Mouse (Mus musculus) midbrain, embryonic 14.5 days (tissue): ENCODE measurements around the gene Slc6a17. TPM values are rescaled to one million over a fixed set of nuclear protein-coding genes. Genes with fewer than 3 reads are reported as not detected.

ENCODE experiments used
- ATAC-seq: fragments of 200-750 bp; cut with Nextera tagmentation; 2 replicates; pipeline ENCODE4 v1.8.0; 2017; ENCODE audit warnings: moderate number of reproducible peaks, moderate library complexity; ENCODE audit not compliant: low FRiP score, low TSS enrichment
- DNase-seq: peaks from one replicate; pipeline ENCODE4 v3.0.0-alpha.2; 2015
- H3K27ac ChIP-seq: fragments of 300-500 bp; sonication (generic); replicated peaks from 2 replicates; pipeline ENCODE4 v1.5.1; 2014; ENCODE audit warnings: mild to moderate bottlenecking, low read depth, low read length, moderate library complexity
- H3K27me3 ChIP-seq: fragments of 300-500 bp; sonication (generic); 2 replicates; pipeline ENCODE4 v1.6.1; 2014; ENCODE audit warnings: low read length, control low read depth, mixed read lengths; ENCODE audit not compliant: control insufficient read depth, insufficient read depth
- H3K36me3 ChIP-seq: fragments of 300-500 bp; sonication (generic); 2 replicates; pipeline ENCODE4 v1.6.1; 2014; ENCODE audit warnings: low read length, control low read depth; ENCODE audit not compliant: control insufficient read depth, insufficient read depth
- H3K4me1 ChIP-seq: fragments of 300-500 bp; sonication (generic); 2 replicates; pipeline ENCODE4 v1.6.1; 2014; ENCODE audit warnings: mild to moderate bottlenecking, antibody characterized with exemption, low read length, control low read depth; ENCODE audit not compliant: control insufficient read depth, insufficient read depth
- H3K4me2 ChIP-seq: fragments of 300-500 bp; sonication (generic); 2 replicates; pipeline ENCODE4 v1.6.1; 2014; ENCODE audit warnings: mild to moderate bottlenecking, low read length, moderate library complexity
- H3K4me3 ChIP-seq: fragments of 300-500 bp; sonication (generic); replicated peaks from 2 replicates; pipeline ENCODE4 v1.5.1; 2014; ENCODE audit warnings: low read depth, low read length
- H3K9ac ChIP-seq: fragments of 300-500 bp; sonication (generic); replicated peaks from 2 replicates; pipeline ENCODE4 v1.6.1; 2014; ENCODE audit warnings: mild to moderate bottlenecking, low read length, moderate library complexity
- H3K9me3 ChIP-seq: fragments of 300-500 bp; sonication (generic); 2 replicates; pipeline ENCODE4 v1.6.1; 2016; ENCODE audit warnings: low read length, control low read depth, mixed read lengths; ENCODE audit not compliant: control insufficient read depth
- WGBS: fragments of 180-500 bp; shearing (Covaris S2); extraction: QIAGEN DNeasy Blood & Tissue Kit; methylation state at CpG from one replicate; pipeline ENCODE4 v1.1.7; 2014; 5-methylcytosine and 5-hydroxymethylcytosine counted together
- polyA plus RNA-seq: library from polyadenylated mRNA; unstranded; fragments of >200 nt; fragmentation: Nextera tagmentation; extraction: Ambion mirVana; gene quantifications from 2 replicates; pipeline ENCODE4 v1.2.1, GENCODE M21; 2014

Slc6a17 gene
- polyA plus RNA-seq, 1 experiment from 2014 or later = 12.3 TPM

DNA sequence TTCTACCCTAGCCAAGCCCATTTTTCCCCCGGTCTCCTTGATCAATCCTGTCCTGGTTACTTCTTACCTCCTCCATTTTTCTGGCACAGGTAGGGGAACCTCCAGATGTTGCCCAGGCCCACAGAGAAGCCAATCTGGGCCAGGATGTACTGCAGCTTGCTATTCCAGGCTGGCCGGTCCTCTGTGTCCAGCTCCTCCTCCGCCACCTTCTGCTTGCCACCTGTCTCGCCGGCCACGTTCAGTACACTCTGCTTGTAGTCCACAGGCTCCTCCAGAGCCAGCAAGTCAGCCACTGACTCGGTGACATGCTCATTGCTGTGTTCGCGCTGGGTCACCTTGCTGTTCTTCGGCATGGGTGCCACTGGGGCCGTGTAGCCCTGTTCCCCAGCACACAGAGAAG, 17.5 kb downstream of the Slc6a17 start:
- Histone ChIP-seq H3K27me3 (no peaks in the 10 kb centered on the region), H3K9ac (no peak overlapping the region), H3K4me3 (no peak overlapping the region), H3K9me3 (no peaks in the 10 kb centered on the region), H3K27ac (no peak overlapping the region), H3K36me3 (no peaks in the 10 kb centered on the region), H3K4me2 (no peak overlapping the region), H3K4me1 (peaks cover 11% of the 10 kb centered on the region; the same call in 1 of the 2 replicates)
- 95% methylated on average over 11 of the region's 11 CpGs for WGBS
- ATAC-seq = no peak
- DNase-seq = no peak

DNA sequence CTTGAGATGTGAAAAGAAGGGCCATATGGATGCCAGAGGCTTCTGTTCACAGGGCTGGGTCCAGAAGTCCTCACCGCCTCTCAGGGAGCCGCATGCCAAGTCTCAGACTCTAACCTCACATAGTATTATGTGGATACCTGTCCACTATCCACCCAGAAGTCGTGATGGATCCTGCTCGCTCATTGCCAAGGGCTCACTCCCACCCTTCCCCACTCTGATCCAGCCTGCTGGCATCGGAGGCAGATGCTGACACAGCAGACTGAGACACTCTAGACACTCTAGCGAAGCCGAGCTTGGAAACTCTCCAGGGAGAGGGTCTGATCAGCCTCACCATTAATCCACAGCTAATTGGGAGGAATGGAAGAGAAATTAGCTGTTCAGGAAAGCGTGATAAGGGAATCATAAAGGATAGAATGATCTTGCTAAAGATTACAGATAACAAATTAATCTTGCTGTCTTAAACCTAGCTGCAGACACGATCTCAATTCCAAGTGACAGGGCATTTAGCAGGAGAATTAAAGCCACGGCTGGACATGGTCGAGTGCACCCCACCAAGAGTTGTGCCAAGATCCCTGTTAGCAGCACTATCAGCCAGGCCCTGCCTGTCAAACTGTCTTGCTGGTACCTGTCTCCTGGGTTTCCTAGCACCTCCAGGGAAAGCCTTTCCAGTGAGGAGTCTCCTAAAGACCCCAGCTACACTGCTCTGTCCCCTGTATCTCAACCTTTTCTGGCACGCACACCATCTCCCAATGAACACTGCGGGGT, 21.6 kb downstream of the Slc6a17 start:
- Histone ChIP-seq H3K4me3 (no peak overlapping the region), H3K9ac (no peak overlapping the region; the same call in 1 of the 2 replicates), H3K4me2 (no peak overlapping the region), H3K27ac (no peak overlapping the region), H3K4me1 (peaks cover 10% of the 10 kb centered on the region), H3K36me3 (0 out of 2 replicates have a peak, but pooled peaks cover 6% of the 10 kb centered on the region), H3K9me3 (no peaks in the 10 kb centered on the region), H3K27me3 (no peaks in the 10 kb centered on the region)
- ATAC-seq (0 out of 2 replicates have a peak, but pooled peaks have one; percentile 53), DNase-seq (peak; percentile 70)
- WGBS = 50% methylated on average over 13 of the region's 13 CpGs

DNA sequence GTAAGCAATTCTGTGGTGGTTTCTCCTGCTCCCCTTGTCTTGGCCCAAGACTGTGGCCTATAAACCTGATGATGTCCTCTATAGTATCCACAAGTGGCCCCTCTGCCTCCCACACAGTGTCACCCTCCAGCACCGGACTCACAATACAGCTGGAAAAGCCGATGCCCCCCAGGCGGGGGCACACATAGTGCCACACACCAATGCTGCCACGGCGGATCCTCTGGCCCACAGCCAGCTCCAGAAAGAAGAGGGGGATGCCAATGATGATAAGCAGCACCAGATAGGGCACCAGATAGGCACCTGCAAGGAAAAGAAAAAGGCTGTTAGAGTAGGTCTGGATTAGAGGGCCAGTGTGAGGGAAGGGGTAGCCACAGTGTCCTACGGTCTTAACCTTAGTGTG, 22.3 kb downstream of the Slc6a17 start:
- no peak for ATAC-seq
- Histone ChIP-seq H3K9ac (no peak overlapping the region), H3K4me2 (no peak overlapping the region), H3K4me3 (no peak overlapping the region), H3K36me3 (0 out of 2 replicates have a peak, but pooled peaks cover 6% of the 10 kb centered on the region), H3K9me3 (no peaks in the 10 kb centered on the region), H3K27me3 (no peaks in the 10 kb centered on the region), H3K27ac (no peak overlapping the region), H3K4me1 (peaks cover 12% of the 10 kb centered on the region)
- no peak for DNase-seq
- 86% methylated on average over 6 of the region's 6 CpGs for WGBS

DNA sequence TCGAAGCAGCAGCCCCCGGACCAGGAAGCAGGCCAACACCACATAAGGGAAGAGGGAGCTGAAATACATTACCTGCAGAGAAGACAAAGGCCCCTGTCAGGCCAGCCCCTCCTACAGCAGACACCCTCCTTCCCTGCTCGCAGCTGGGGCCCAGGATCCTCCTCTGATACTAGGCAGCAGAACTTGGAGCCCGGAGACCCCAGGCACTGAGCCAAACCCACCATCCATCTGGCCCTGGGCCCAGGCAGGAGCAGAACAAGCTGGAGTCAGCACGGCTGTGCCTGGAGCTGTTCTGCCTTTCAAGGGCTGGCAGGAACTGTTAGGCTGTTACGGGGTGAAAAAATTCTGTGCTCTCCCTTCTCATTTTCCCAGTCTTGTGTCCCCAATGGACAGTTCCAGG, 26.4 kb downstream of the Slc6a17 start:
- Histone ChIP-seq H3K27ac (peak overlapping the region; percentile 74), H3K4me3 (no peak overlapping the region), H3K36me3 (0 out of 2 replicates have a peak, but pooled peaks cover 6% of the 10 kb centered on the region), H3K4me2 (no peak overlapping the region), H3K9ac (no peak overlapping the region), H3K27me3 (no peaks in the 10 kb centered on the region), H3K4me1 (peaks cover 12% of the 10 kb centered on the region), H3K9me3 (no peaks in the 10 kb centered on the region)
- WGBS = 49% methylated on average over 6 of the region's 6 CpGs
- ATAC-seq (peak; percentile 79), DNase-seq (peak; percentile 83)

DNA sequence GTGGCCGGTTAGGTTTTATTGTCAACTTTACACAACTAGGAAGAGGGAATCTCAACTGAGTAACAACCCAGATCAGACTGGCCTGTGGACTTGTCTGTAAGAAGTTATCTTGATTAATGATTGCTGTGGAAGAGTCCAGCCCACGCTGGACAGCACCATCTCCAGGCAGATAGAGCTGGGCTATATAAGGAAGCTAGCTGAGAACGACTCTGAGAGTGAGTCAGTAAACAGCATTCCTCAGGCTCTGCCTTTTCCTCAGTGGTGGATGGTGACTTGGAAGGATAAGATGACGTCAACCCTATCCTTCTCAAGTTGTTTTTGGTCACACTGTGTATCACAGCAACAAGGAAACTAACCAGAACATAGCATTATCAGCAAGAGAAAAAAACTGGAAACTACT, 29.2 kb downstream of the Slc6a17 start:
- Histone ChIP-seq H3K4me3 (no peak overlapping the region), H3K9me3 (no peaks in the 10 kb centered on the region), H3K27ac (no peak overlapping the region), H3K9ac (no peak overlapping the region), H3K4me1 (peaks cover 8% of the 10 kb centered on the region), H3K4me2 (no peak overlapping the region), H3K36me3 (0 out of 2 replicates have a peak, but pooled peaks cover 2% of the 10 kb centered on the region), H3K27me3 (no peaks in the 10 kb centered on the region)
- DNase-seq (no peak), ATAC-seq (no peak)
- WGBS = 79% methylated on average over 4 of the region's 4 CpGs

DNA sequence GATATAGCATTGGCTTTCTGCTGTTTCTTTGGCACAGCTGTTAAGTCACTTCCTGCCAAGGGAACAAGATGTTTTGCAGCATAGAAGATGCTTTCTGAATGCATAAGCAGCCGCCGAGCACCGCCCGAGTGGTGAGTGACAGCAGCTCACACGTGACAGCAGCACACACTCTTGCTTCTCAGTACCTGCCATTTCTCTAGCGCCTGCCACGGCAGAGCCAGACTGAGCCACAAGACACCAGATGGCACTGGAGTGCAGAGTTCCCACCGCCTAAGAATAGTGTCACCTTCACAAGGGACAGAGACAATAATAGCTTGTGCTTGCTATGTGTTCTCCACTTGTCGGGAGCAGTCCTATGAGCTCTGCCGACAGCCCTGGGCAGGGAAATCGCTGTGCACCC, 34.5 kb downstream of the Slc6a17 start:
- 34% methylated on average over 11 of the region's 11 CpGs for WGBS
- H3K4me3 ChIP-seq = no peak overlapping the region
- no peak overlapping the region for H3K4me2 ChIP-seq
- DNase-seq (peak; percentile 84), ATAC-seq (peak; percentile 95)
- H3K9me3 ChIP-seq = no peaks in the 10 kb centered on the region
- peak overlapping the region; percentile 67 for H3K27ac ChIP-seq
- peaks cover 11% of the 10 kb centered on the region for H3K4me1 ChIP-seq
- no peaks in the 10 kb centered on the region for H3K36me3 ChIP-seq
- no peak overlapping the region for H3K9ac ChIP-seq
- no peaks in the 10 kb centered on the region for H3K27me3 ChIP-seq

DNA sequence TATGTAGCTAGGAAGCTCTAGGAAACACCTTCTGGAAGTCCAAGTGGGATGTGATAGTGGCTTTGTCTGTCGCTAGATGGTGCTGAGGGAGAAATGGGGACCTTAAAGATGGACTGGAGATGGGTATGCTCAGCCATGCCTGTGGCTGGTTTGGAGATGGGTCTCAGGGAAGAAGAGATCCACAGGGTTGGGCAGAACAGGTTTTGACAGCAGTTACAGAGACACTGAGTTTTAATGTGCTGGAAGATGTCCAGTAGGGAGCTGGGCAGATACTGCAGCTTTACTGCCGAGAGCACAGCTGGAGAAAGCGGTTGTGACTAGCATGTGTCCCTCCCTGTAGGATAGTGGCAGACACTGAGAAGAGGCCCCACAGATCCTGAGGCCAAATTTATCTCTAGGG, 37.2 kb downstream of the Slc6a17 start:
- no peak overlapping the region for H3K4me3 ChIP-seq
- peaks cover 11% of the 10 kb centered on the region for H3K4me1 ChIP-seq
- WGBS = 70% methylated on average over 3 of the region's 3 CpGs
- no peak overlapping the region for H3K9ac ChIP-seq
- no peak overlapping the region for H3K4me2 ChIP-seq
- H3K36me3 ChIP-seq = no peaks in the 10 kb centered on the region
- no peaks in the 10 kb centered on the region for H3K27me3 ChIP-seq
- H3K9me3 ChIP-seq = no peaks in the 10 kb centered on the region
- DNase-seq (no peak), ATAC-seq (no peak)
- H3K27ac ChIP-seq = no peak overlapping the region

DNA sequence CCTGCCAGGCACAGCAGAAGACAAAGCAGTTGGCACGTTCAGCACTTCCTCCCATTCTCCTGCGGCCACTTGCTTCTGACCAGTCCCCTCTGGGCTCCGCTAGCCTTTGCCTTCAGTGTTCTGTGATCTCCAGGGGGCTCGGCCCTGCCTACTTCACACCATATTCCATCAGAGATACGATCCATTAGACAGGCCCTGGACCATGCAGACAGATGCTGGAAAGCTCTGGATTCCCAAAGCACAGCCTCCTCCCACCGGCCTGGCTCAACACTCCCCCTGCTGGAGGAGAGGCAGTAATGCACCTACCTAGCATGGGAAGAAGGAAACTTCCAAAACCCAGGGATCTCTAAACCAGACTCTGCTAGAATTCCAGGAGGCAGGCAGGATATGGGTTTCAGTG, 45.6 kb downstream of the Slc6a17 start:
- H3K9ac ChIP-seq = no peak overlapping the region
- H3K27ac ChIP-seq = 0 out of 2 replicates have a peak overlapping the region, but pooled peaks have one; percentile 22
- no peaks in the 10 kb centered on the region for H3K9me3 ChIP-seq
- H3K36me3 ChIP-seq = no peaks in the 10 kb centered on the region
- peak; percentile 44; the same call in 1 of the 2 replicates for ATAC-seq
- 30% methylated on average over 6 of the region's 6 CpGs for WGBS
- no peaks in the 10 kb centered on the region for H3K27me3 ChIP-seq
- no peak overlapping the region for H3K4me3 ChIP-seq
- H3K4me1 ChIP-seq = 0 out of 2 replicates have a peak, but pooled peaks cover 3% of the 10 kb centered on the region
- H3K4me2 ChIP-seq = no peak overlapping the region
- DNase-seq = peak; percentile 87

DNA sequence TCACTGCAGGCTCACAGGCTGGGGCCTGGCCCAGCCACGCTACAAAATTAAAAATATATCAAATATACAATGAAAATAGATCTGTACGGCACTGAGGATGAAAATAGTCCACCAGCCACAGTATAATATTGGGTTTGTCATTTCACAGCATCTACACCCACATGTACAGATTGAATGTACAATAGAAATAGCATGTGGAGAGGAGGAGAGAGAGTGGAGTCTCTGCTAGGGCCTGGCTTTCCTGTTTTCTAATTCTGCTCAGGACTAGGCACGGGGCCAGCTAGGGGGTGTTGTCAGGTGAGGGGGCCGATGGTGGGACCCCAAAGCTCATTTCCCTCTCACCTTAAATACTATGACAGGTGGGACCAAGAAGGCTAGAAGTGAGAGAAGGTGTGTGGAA, 48.8 kb downstream of the Slc6a17 start:
- Histone ChIP-seq H3K4me2 (no peak overlapping the region), H3K4me3 (no peak overlapping the region), H3K36me3 (no peaks in the 10 kb centered on the region), H3K4me1 (0 out of 2 replicates have a peak, but pooled peaks cover 3% of the 10 kb centered on the region), H3K9me3 (no peaks in the 10 kb centered on the region), H3K27me3 (peaks cover 4% of the 10 kb centered on the region; the same call in 1 of the 2 replicates), H3K9ac (no peak overlapping the region), H3K27ac (no peak overlapping the region)
- no peak for ATAC-seq
- no peak for DNase-seq
- 82% methylated on average over 4 of the region's 4 CpGs for WGBS
